Mouse (Mus musculus) liver, embryonic 14.5 days (tissue): ENCODE measurements around the gene Sel1l3. TPM values are rescaled to one million over a fixed set of nuclear protein-coding genes. Genes with fewer than 3 reads are reported as not detected.

Experiments
- ATAC-seq: fragments of 200-750 bp; cut with Nextera tagmentation; 2 replicates; pipeline ENCODE4 v1.8.0; 2017; ENCODE audit warnings: moderate number of reproducible peaks, mild to moderate bottlenecking, moderate library complexity; ENCODE audit not compliant: insufficient read depth
- DNase-seq, 3 experiments: peaks; one replicate each; pipeline ENCODE4 v3.0.0-alpha.2; 2012 to 2013; ENCODE audit warnings: low read depth in 3 of 3, low spot score in 3 of 3
- H3K27ac ChIP-seq: fragments of 300-500 bp; sonication (generic); 2 replicates; pipeline ENCODE4 v1.5.1; 2014; ENCODE audit warnings: moderate library complexity, mild to moderate bottlenecking, control low read depth, inconsistent platforms
- H3K27me3 ChIP-seq: fragments of 300-500 bp; sonication (generic); 2 replicates; pipeline ENCODE4 v1.6.1; 2014; ENCODE audit warnings: mild to moderate bottlenecking, low read length, moderate library complexity; ENCODE audit not compliant: control insufficient read depth, insufficient read depth
- H3K36me3 ChIP-seq: fragments of 300-500 bp; sonication (generic); replicated peaks from 2 replicates; pipeline ENCODE4 v1.6.1; 2014; ENCODE audit warnings: low read depth; ENCODE audit not compliant: control insufficient read depth, insufficient read depth
- H3K4me1 ChIP-seq, 2 experiments: fragments of 200-500 bp in 1 of 2; fragments of 300-500 bp in 1 of 2; sonication (generic) in 1 of 2; replicated peaks; 2 replicates each; pipeline ENCODE4 v1.6.1; 2012 to 2014; ENCODE audit warnings: antibody characterized with exemption in 1 of 2, inconsistent platforms in 1 of 2, low read length in 1 of 2; ENCODE audit not compliant: control insufficient read depth in 2 of 2, insufficient read depth in 2 of 2
- H3K4me2 ChIP-seq: fragments of 300-500 bp; sonication (generic); 2 replicates; pipeline ENCODE4 v1.6.1; 2014; ENCODE audit warnings: low read depth, mild to moderate bottlenecking, control low read depth, moderate library complexity
- H3K4me3 ChIP-seq, 2 experiments: fragments of 200-500 bp in 1 of 2; fragments of 300-500 bp in 1 of 2; sonication (generic) in 1 of 2; 2 replicates each; pipeline ENCODE4 v1.5.1; 2012 to 2014; ENCODE audit warnings: low read depth in 2 of 2, low read length in 2 of 2, mild to moderate bottlenecking in 2 of 2, control low read depth in 1 of 2, inconsistent platforms in 1 of 2, moderate library complexity in 1 of 2; ENCODE audit not compliant: insufficient read depth in 1 of 2
- H3K9ac ChIP-seq: fragments of 300-500 bp; sonication (generic); replicated peaks from 2 replicates; pipeline ENCODE4 v1.6.1; 2014; ENCODE audit warnings: mild to moderate bottlenecking, control low read depth, moderate library complexity
- H3K9me3 ChIP-seq: fragments of 300-500 bp; sonication (generic); 2 replicates; pipeline ENCODE4 v1.6.1; 2016; ENCODE audit warnings: low read length, mixed read lengths; ENCODE audit not compliant: control insufficient read depth
- CTCF ChIP-seq: IDR thresholded peaks from 2 replicates; pipeline ENCODE4 v1.5.1; 2016; ENCODE audit warnings: antibody characterized with exemption, low read depth, control low read depth
- EP300 ChIP-seq: IDR thresholded peaks from 2 replicates; pipeline ENCODE4 v1.6.1; 2016; ENCODE audit warnings: antibody characterized with exemption, low read depth
- WGBS: fragments of 180-500 bp; shearing (Covaris S2); extraction: QIAGEN DNeasy Blood & Tissue Kit; methylation state at CpG from one replicate; pipeline ENCODE4 v1.1.7; 2014; ENCODE audit not compliant: insufficient replicate concordance; 5-methylcytosine and 5-hydroxymethylcytosine counted together
- polyA plus RNA-seq, 2 experiments: library from polyadenylated mRNA; depleted of rRNA in 1 of 2; stranded (reverse) in 1 of 2; unstranded in 1 of 2; fragments of >200 nt; fragmentation: Nextera tagmentation in 1 of 2; extraction: Ambion mirVana in 1 of 2; gene quantifications; 2 replicates each; pipeline versions ENCODE4 v1.2.1 to v1.2.3; 2012 to 2014

The Sel1l3 gene
- polyA plus RNA-seq, 2 experiments: 0.03 to 0.10 TPM

DNA sequence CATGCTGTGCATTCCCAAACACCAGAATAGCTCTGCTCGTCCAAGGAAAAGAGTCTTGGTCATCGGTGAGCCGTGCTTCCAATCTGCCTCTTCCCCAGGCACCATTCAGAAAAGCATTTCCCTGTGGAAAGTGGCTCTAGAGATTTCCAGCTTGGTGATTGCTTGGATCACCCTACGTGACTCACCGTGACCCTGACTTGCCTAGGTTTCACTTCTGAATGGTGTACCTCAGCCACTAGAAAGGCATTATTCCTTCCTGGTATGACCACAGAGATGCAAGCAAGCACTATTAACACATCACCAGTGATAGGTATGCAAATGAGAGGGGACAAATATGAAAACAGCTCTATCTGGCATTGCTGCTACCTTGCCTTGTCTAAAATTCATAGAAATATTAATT lies 28.2 kb upstream of the Sel1l3 start:
- no peaks in the 10 kb centered on the region for H3K4me1 ChIP-seq
- ATAC-seq: no peak
- H3K36me3 ChIP-seq: no peaks in the 10 kb centered on the region
- no peak for DNase-seq
- no peak overlapping the region for H3K4me3 ChIP-seq
- H3K9ac ChIP-seq: no peak overlapping the region
- H3K9me3 ChIP-seq: no peaks in the 10 kb centered on the region
- no peak for TF ChIP-seq CTCF
- TF ChIP-seq EP300: no peak
- H3K27me3 ChIP-seq: no peaks in the 10 kb centered on the region
- no peak overlapping the region for H3K4me2 ChIP-seq
- no peak overlapping the region for H3K27ac ChIP-seq
- 62% methylated on average over 5 of the region's 5 CpGs for WGBS

DNA sequence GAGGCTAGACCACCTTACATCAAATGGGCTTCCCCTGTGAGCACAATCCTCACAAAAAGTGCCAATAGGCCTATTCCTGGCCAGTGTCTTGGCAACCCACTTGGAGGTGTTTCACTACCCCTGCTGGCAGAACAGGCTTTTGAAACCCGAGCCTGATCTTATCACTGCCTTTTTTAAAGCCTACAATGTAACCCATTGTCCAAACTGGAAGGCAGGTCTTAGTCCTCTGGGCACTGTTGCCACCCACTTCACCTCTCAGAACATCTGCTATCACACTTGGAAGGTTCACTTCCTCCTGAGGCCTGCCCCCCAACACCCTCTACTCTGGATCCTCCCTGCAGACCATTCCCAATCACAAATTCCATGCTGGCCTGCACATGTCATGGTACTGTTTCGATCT lies 27.4 kb upstream of the Sel1l3 start:
- no peaks in the 10 kb centered on the region for H3K9me3 ChIP-seq
- H3K27ac ChIP-seq: no peak overlapping the region
- no peak overlapping the region for H3K4me2 ChIP-seq
- H3K27me3 ChIP-seq: no peaks in the 10 kb centered on the region
- no peak overlapping the region for H3K9ac ChIP-seq
- no peak overlapping the region for H3K4me3 ChIP-seq
- no peak for DNase-seq
- WGBS: 30% methylated on average over 2 of the region's 2 CpGs
- no peaks in the 10 kb centered on the region for H3K4me1 ChIP-seq
- TF ChIP-seq EP300 (no peak), CTCF (no peak)
- ATAC-seq: no peak
- H3K36me3 ChIP-seq: no peaks in the 10 kb centered on the region

GRCm38 (mm10) chr5:53239831-53240440 lies 26.2 kb upstream of the Sel1l3 start:
- H3K4me1 ChIP-seq: no peaks in the 10 kb centered on the region
- WGBS: 36% methylated on average over 11 of the region's 11 CpGs
- DNase-seq (no peak), ATAC-seq (no peak)
- H3K27me3 ChIP-seq: no peaks in the 10 kb centered on the region
- TF ChIP-seq EP300 (no peak), CTCF (no peak)
- H3K27ac ChIP-seq: no peak overlapping the region
- no peaks in the 10 kb centered on the region for H3K36me3 ChIP-seq
- no peak overlapping the region for H3K4me2 ChIP-seq
- no peaks in the 10 kb centered on the region for H3K9me3 ChIP-seq
- H3K4me3 ChIP-seq: no peak overlapping the region
- no peak overlapping the region for H3K9ac ChIP-seq

DNA sequence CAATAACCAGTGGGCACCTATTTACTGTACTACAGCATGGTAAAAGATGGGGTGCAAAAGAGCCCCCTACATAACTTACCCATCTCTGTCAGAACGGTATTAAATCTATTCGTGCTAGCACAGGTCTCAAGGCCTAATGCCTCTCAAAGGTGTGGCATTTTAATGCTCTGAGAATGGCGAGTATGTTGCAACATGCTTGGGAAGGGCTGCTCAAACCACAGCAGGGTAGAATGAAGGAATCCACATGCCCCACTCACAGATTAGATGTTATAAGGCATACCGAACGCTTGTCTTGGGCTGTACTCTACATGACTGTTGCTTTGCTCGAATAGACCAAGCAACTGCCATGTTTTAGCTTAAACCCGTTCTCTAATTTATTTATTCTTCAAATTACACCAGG lies 25.5 kb upstream of the Sel1l3 start:
- H3K27me3 ChIP-seq: no peaks in the 10 kb centered on the region

DNA sequence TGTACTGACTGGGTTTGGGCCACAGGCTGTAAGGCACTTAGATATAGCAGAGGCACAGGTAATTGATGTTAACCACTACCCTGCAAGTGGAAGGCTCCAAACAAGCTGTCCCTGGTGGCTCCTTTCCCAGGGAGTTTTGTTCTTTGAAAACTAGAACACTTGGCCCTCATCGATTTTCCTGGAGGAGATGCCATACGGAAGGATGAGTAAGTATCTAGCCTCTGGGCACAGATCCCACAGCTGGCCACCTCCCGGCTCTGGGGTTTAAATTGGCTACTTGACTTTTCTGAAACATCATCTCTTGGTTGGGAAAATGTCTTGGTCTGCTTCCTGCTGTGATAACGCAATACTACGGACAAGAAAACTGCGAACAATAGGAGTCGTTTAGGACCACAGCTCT lies 25.0 kb upstream of the Sel1l3 start:
- Histone ChIP-seq H3K27me3 (no peaks in the 10 kb centered on the region), H3K9me3 (no peaks in the 10 kb centered on the region), H3K36me3 (no peaks in the 10 kb centered on the region), H3K9ac (no peak overlapping the region), H3K4me1 (no peaks in the 10 kb centered on the region), H3K4me3 (no peak overlapping the region), H3K27ac (no peak overlapping the region), H3K4me2 (no peak overlapping the region)
- no peak for DNase-seq
- ATAC-seq: no peak
- 67% methylated on average over 7 of the region's 7 CpGs for WGBS
- TF ChIP-seq CTCF (no peak), EP300 (no peak)

More for the DNA sequence above, 25.5 kb upstream of the Sel1l3 start:
- WGBS: 68% methylated on average over 7 of the region's 7 CpGs
- Histone ChIP-seq H3K4me1 (no peaks in the 10 kb centered on the region), H3K36me3 (no peaks in the 10 kb centered on the region), H3K9ac (no peak overlapping the region), H3K4me2 (no peak overlapping the region), H3K27ac (no peak overlapping the region), H3K9me3 (no peaks in the 10 kb centered on the region), H3K4me3 (no peak overlapping the region)
- ATAC-seq (no peak), DNase-seq (no peak)
- TF ChIP-seq CTCF (no peak), EP300 (no peak)
